In the genomic region with DNA sequence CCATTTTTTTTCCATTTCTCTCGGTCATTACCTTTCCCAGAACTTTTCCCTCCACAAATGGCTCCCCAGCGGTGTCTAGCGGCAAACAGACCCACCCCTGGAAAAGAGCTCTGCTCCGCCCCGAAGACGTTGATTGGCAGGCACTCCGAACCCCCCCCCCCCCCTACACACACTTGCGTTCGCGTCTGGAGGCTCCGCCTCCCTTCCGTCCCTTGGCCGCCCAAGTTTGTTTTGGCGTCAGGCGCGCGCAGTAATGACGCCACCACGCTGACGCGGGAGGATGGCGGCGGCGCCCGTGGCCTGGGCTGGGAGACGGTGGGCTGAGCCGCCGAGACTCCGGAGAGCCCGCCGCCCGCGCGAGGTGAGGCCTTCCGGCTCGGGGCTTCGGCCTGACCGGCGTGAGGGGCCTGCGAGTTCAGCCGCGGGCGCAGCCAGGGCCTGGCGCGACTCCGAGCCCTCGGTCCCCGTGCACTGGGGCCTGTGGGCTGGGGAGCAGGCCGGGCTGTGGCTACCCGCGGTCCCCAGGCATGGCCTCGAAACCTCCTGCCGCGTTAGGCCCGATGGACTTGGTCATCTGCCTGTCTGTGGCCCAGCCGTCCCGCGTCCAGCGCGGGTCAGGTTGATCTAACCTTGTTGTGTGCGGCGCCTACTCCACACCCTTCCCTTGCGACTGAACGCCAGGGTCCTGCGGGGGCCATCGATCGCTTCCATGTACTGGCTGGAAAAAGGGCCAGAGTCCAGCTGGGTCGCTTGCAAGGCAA, we compare ENCODE assay signal across 8 mouse cellular contexts. TPM values are rescaled to one million over a fixed set of nuclear protein-coding genes. Genes with fewer than 3 reads are reported as not detected.
DNase-seq lines count a peak whose midpoint lies in the region; ATAC-seq and TF ChIP-seq lines count a peak whose summit lies in the region.

A gene (plus strand): TSS at position 262 of the 761 bp plus-strand sequence.

- peak; percentile 77 for ATAC-seq in G1E (ENCODE audit: extremely low read depth, insufficient number of reproducible peaks, low FRiP score, poor library complexity, severe bottlenecking)
- peak; percentile 95 for ATAC-seq in forebrain, embryonic 16.5 days
- ATAC-seq in lung, embryonic 14.5 days (ENCODE audit: insufficient read depth), result peak; percentile 96

- WGBS in forebrain, embryonic 16.5 days, result 0% methylated on average over 68 of the region's 68 CpGs
- WGBS in lung, embryonic 14.5 days, result under 1% methylated on average over 68 of the region's 68 CpGs
- WGBS in olfactory bulb, adult 2 months, result under 1% methylated on average over 68 of the region's 68 CpGs
- under 1% methylated on average over 68 of the region's 68 CpGs for WGBS in thymus, adult 2 months

- H3K27me3 ChIP-seq in G1E (ENCODE audit: insufficient read depth, low read length), result no peaks in the 10 kb centered on the region
- H3K27me3 ChIP-seq in forebrain, embryonic 16.5 days (replicated peaks; ENCODE audit: control insufficient read depth, insufficient read depth, low read length), result no peaks in the 10 kb centered on the region
- H3K27me3 ChIP-seq in lung, embryonic 14.5 days (ENCODE audit: insufficient read depth, low read length), result no peaks in the 10 kb centered on the region
- no peaks in the 10 kb centered on the region for H3K27me3 ChIP-seq in thymus, adult 2 months (ENCODE audit: control insufficient read depth, insufficient read depth, low read length)

- no peaks in the 10 kb centered on the region for H3K9me3 ChIP-seq in G1E (replicated peaks)
- no peaks in the 10 kb centered on the region for H3K9me3 ChIP-seq in forebrain, embryonic 16.5 days (ENCODE audit: control insufficient read depth, low read length)
- H3K9me3 ChIP-seq in lung, embryonic 14.5 days (ENCODE audit: low read depth, low read length), result no peaks in the 10 kb centered on the region

- peaks cover 34% of the 10 kb centered on the region for H3K36me3 ChIP-seq in G1E (replicated peaks)
- H3K36me3 ChIP-seq in forebrain, embryonic 16.5 days (ENCODE audit: control insufficient read depth, insufficient read depth), result no peaks in the 10 kb centered on the region
- 0 out of 2 replicates have a peak, but pooled peaks cover 2% of the 10 kb centered on the region for H3K36me3 ChIP-seq in lung, embryonic 14.5 days (ENCODE audit: insufficient read depth)
- H3K36me3 ChIP-seq in thymus, adult 2 months (ENCODE audit: control insufficient read depth, insufficient read depth, low read length), result no peaks in the 10 kb centered on the region

- DNase-seq in G1E (ENCODE audit: low spot score), result peak; percentile 91
- DNase-seq in cerebellum, adult 18-20 months, result peak; percentile 89 to 95
- peak; percentile 95 to 96 for DNase-seq in heart, postnatal 36 days
- peak; percentile 92 to 95 for DNase-seq in layer of hippocampus, adult 2 months (ENCODE audit: low spot score in 2 of 2)
- peak; percentile 97 for DNase-seq in lung, embryonic 14.5 days
- peak; percentile 92 for DNase-seq in thymus, adult 2 months

- peak within 1 kb of the TSS; percentile 92 for H3K4me2 ChIP-seq in forebrain, embryonic 16.5 days (ENCODE audit: low read length)
- H3K4me2 ChIP-seq in lung, embryonic 14.5 days, result peak within 1 kb of the TSS; percentile 92

- H3K4me1 ChIP-seq in G1E (ENCODE audit: insufficient read depth, low read depth, low read length), result peaks cover 12% of the 10 kb centered on the region
- H3K4me1 ChIP-seq in forebrain, embryonic 16.5 days (replicated peaks; ENCODE audit: control insufficient read depth, insufficient read depth, low read length), result peaks cover 9% of the 10 kb centered on the region
- H3K4me1 ChIP-seq in lung, embryonic 14.5 days (ENCODE audit: insufficient read depth), result no peaks in the 10 kb centered on the region
- no peaks in the 10 kb centered on the region; the same call in 1 of the 2 replicates for H3K4me1 ChIP-seq in olfactory bulb, adult 2 months (ENCODE audit: control insufficient read depth, insufficient read depth, low read length)
- 0 out of 2 replicates have a peak, but pooled peaks cover 2% of the 10 kb centered on the region for H3K4me1 ChIP-seq in thymus, adult 2 months (replicated peaks; ENCODE audit: control insufficient read depth, insufficient read depth, low read length)

- H3K9ac ChIP-seq in forebrain, embryonic 16.5 days (replicated peaks; ENCODE audit: low read depth, low read length), result peak within 1 kb of the TSS; percentile 99
- peak within 1 kb of the TSS; percentile 99 for H3K9ac ChIP-seq in lung, embryonic 14.5 days

- no peak for TF ChIP-seq CTCF in G1E (IDR thresholded peaks at IDR 0.05; ENCODE audit: low read depth, low read length)
- peak; percentile 30; the same call in 1 of the 2 replicates for TF ChIP-seq CTCF in layer of hippocampus, adult 2 months (conservative IDR thresholded peaks at IDR 0.05)
- no peak for TF ChIP-seq CTCF in lung, embryonic 14.5 days (IDR thresholded peaks at IDR 0.05; ENCODE audit: low read depth)
- TF ChIP-seq CTCF in olfactory bulb, adult 2 months (IDR thresholded peaks at IDR 0.05; ENCODE audit: insufficient read depth, low read depth, low read length), result no peak
- peak; percentile 55; the same call in 1 of the 2 replicates for TF ChIP-seq CTCF in thymus, adult 2 months (IDR thresholded peaks at IDR 0.05; ENCODE audit: borderline replicate concordance, control insufficient read depth, extremely low read depth, insufficient read depth, low read length, poor library complexity)

- H3K27ac ChIP-seq in forebrain, embryonic 16.5 days (ENCODE audit: low read length), result peak within 1 kb of the TSS; percentile 75
- H3K27ac ChIP-seq in layer of hippocampus, adult 2 months, result peak within 1 kb of the TSS; percentile 96
- H3K27ac ChIP-seq in lung, embryonic 14.5 days (ENCODE audit: low read depth), result peak within 1 kb of the TSS; percentile 90
- peak within 1 kb of the TSS; percentile 85 for H3K27ac ChIP-seq in olfactory bulb, adult 2 months (ENCODE audit: insufficient read depth, low read depth, low read length)
- peak within 1 kb of the TSS; percentile 39 for H3K27ac ChIP-seq in thymus, adult 2 months (ENCODE audit: control insufficient read depth, insufficient read depth, low read length)

- peak; percentile 84 for TF ChIP-seq POLR2A in olfactory bulb, adult 2 months (IDR thresholded peaks at IDR 0.05; ENCODE audit: insufficient read depth, low read depth, low read length)
- peak; percentile 88 for TF ChIP-seq POLR2A in thymus, adult 2 months (IDR thresholded peaks at IDR 0.05; ENCODE audit: control insufficient read depth, extremely low read depth, insufficient read depth, low read length, poor library complexity)

- peak within 1 kb of the TSS; percentile 100 for H3K4me3 ChIP-seq in G1E (ENCODE audit: low read depth, low read length)
- peak within 1 kb of the TSS; percentile 95 for H3K4me3 ChIP-seq in forebrain, embryonic 16.5 days (replicated peaks; ENCODE audit: low read length)
- peak within 1 kb of the TSS; percentile 90 for H3K4me3 ChIP-seq in layer of hippocampus, adult 2 months
- H3K4me3 ChIP-seq in lung, embryonic 14.5 days (ENCODE audit: low read depth, low read length), result peak within 1 kb of the TSS; percentile 97
- peak within 1 kb of the TSS; percentile 97 for H3K4me3 ChIP-seq in olfactory bulb, adult 2 months (ENCODE audit: insufficient read depth, low read depth, low read length)
- peak within 1 kb of the TSS; percentile 91 for H3K4me3 ChIP-seq in thymus, adult 2 months (ENCODE audit: control insufficient read depth, insufficient read depth, low read length)

- intact Hi-C loops in heart, postnatal 36 days (cut with DNase I), result loop anchor here (2.0 kb wide), 5 partner anchors 30 to 110 kb away; a partner anchor contains a TSS

RNA-seq across cellular contexts. Expression of the gene that starts here (rescaled TPM):
- total RNA-seq in G1E (2014; fragmentation: Nextera tagmentation), result 26.1 and 32.1 TPM in 2 replicates
- total RNA-seq in G1E (2017), result 21.3 and 22.7 TPM in 2 replicates
- polyA plus RNA-seq in G1E (2012), result 13.1 and 19.5 TPM in 2 replicates
- polyA plus RNA-seq in forebrain, embryonic 16.5 days (2015; fragmentation: Nextera tagmentation; extraction: Ambion mirVana), result 10.5 and 10.7 TPM in 2 replicates
- 10 to 100 TPM; 15.1 to 17.2 TPM for total RNA-seq in heart, postnatal 36 days (2021)
- total RNA-seq in layer of hippocampus, adult 2 months (2021), result 1 to 10 TPM; 8.0 to 9.9 TPM
- 32.0 and 33.7 TPM in 2 replicates for polyA plus RNA-seq in lung, embryonic 14.5 days (2014; fragmentation: Nextera tagmentation; extraction: Ambion mirVana)
- polyA plus RNA-seq in olfactory bulb, adult 2 months (2012; ENCODE audit: insufficient read depth, insufficient read length, low replicate concordance, missing spikeins), result not detected in 2 replicates
- 51.2 and 56.5 TPM in 2 replicates for polyA plus RNA-seq in thymus, adult 2 months (2012; rRNA removed)

Comparison
In these comparisons a context has a peak if more than half of its experiments do, and no peak if none do; other contexts are left out.
1. Peak in every context shown above with its lines: DNase-seq, ATAC-seq, H3K4me3 ChIP-seq and H3K27ac ChIP-seq.
2. RNA of the gene that starts here (polyA plus RNA-seq): 51.2 to 56.5 TPM in thymus, adult 2 months, 32.0 to 33.7 TPM in lung, embryonic 14.5 days, 13.1 to 19.5 TPM in G1E and 10.5 to 10.7 TPM in forebrain, embryonic 16.5 days; not detected in olfactory bulb, adult 2 months; every median in the first group is over 10 times any median in the second.
3. CTCF ChIP-seq: peak in layer of hippocampus, adult 2 months (single experiment) and thymus, adult 2 months (single experiment); none in G1E (single experiment), lung, embryonic 14.5 days (single experiment) and olfactory bulb, adult 2 months (single experiment).
4. H3K27ac ChIP-seq: peak in every context shown above with its lines; median percentile 96 in layer of hippocampus, adult 2 months; 90 in lung, embryonic 14.5 days; 85 in olfactory bulb, adult 2 months; 75 in forebrain, embryonic 16.5 days; 39 in thymus, adult 2 months.